Mouse (Mus musculus) kidney, adult 2 months (tissue): Measurements from ENCODE around the gene Sema3a.

ENCODE experiments used
- CTCF ChIP-seq: fragments of 200-500 bp; conservative IDR thresholded peaks from 2 replicates; pipeline ENCODE4 v1.5.1; 2011; ENCODE audit warnings: low read depth, mild to moderate bottlenecking, control low read depth, low read length, moderate library complexity, mixed read lengths; ENCODE audit not compliant: insufficient read depth, insufficient read length
- POLR2A ChIP-seq: fragments of 200-500 bp; IDR thresholded peaks from one replicate; pipeline ENCODE4 v1.6.1; 2011; ENCODE audit warnings: low read depth, low read length, control low read depth

DNA sequence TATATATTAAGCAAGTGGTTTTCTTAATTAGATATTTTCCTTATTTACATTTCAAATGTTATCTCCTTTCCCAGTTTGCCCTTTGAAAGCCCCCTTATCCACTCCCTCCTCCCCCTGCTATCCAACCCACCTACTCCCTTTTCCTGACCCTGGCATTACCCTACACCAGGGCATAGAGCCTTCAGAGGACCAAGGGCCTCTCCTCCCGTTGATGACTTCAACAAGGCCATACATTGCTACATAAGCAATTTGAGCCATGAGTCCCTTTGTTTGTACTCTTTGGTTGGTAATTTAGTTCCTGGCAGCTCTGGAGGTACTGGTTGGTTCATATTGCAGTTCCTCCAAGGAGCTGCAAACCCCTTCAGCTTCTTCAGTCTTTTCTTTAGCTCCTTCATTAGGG is 227.8 kb downstream of the Sema3a start:
- TF ChIP-seq CTCF = no peak
- no peak for TF ChIP-seq POLR2A
